Mouse (Mus musculus) left cerebral cortex, postnatal 25 days (tissue): Measurements from ENCODE around the gene Mrpl53. TPM values are rescaled to one million over a fixed set of nuclear protein-coding genes. Genes with fewer than 3 reads are reported as not detected.
A peak's percentile ranks its signal among the peaks of the same experiment; 100 is the strongest.

Source experiments
- DNase-seq, 2 experiments: peaks; one replicate each; pipeline ENCODE4 v3.0.0; 2022; ENCODE audit warnings: low spot score in 2 of 2, mixed read lengths in 1 of 2
- intact Hi-C: fragments of 180-260 bp; cut with DNase I; formaldehyde crosslinking; loops from one replicate; pipeline ENCODE4 v1.15.1; 2025
- total RNA-seq, 2 experiments: library from RNA; stranded (reverse); gene quantifications; 2 replicates each; pipeline ENCODE4 v1.2.3; 2021

The Mrpl53 gene
- total RNA-seq, 2 experiments from 2014 or later = 60.3 to 66.6 TPM

DNA sequence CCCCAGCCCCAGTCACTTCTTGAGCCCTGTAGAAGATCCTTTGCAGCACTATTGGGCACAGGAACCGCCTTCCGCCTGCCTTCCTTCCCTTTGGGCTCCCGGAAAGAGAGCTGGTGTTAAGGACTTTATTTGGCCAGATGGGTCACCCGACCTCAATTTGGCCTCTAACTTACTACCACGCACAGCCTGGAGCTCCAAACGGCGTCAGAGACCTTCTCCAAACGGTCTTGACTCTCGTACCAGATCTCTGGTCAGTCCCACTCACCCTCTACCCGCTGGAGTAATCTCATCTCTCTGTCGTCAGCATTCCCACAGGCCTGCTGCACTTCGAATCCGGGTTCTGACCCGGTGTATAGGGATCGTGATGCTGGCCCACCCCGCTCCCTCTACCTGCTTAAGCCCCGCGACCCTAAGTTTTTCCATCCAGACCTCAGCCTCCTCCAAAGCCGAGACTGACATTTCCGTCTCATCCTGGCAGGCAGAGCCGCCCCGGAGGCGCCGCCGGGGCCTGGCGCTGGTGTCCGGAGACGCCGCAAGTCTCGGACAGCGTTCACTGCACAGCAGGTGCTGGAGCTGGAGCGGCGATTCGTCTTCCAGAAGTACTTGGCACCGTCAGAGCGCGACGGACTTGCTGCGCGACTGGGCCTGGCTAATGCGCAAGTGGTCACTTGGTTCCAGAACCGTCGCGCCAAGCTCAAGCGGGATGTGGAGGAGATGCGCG is 21.5 kb upstream of the Mrpl53 start:
- intact Hi-C loops = no loop called here
- no peak for DNase-seq

DNA sequence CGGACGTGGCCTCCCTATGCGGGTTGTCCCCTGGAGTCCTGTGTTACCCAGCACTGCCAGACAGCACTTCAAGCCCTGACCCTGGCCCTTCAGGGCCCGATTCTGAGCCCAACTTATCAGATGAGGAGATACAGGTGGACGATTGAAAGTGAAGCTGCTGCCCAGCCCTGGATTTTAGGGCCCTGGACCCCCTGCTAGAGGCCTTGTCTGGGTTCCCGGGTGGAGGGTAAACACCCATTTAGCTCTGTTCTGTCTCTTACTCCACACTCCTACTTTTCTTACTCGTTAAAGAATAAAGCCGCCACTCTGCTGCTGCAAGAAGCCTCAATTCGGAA is 20.9 kb upstream of the Mrpl53 start:
- intact Hi-C loops = no loop called here
- no peak for DNase-seq

- intact Hi-C loops = no loop called here
Measured at GRCm38 (mm10) chr6:83092416-83093127, 16.3 kb upstream of the Mrpl53 start.

GRCm38 (mm10) chr6:83095968-83096367 is 12.9 kb upstream of the Mrpl53 start:
- intact Hi-C loops = no loop called here
- DNase-seq = no peak

More at GRCm38 (mm10) chr6:83092416-83093127, 16.3 kb upstream of the Mrpl53 start:
- DNase-seq = no peak

GRCm38 (mm10) chr6:83098411-83098810 is 10.4 kb upstream of the Mrpl53 start:
- intact Hi-C loops = no loop called here
- no peak for DNase-seq

- intact Hi-C loops = loop anchor here (1.0 to 10.0 kb wide), 3 partner anchors 23 to 187 kb away; no protein-coding TSS in a partner anchor
- peak; percentile 89 to 94 for DNase-seq
Measured at GRCm38 (mm10) chr6:83101316-83101687, 7.5 kb upstream of the Mrpl53 start, which contains the start of the genes Ccdc142 and Gm42688. TSS of gene Ccdc142 (plus strand) at chr6:83101601. TSS of gene Gm42688 (plus strand) at chr6:83101617.

DNA sequence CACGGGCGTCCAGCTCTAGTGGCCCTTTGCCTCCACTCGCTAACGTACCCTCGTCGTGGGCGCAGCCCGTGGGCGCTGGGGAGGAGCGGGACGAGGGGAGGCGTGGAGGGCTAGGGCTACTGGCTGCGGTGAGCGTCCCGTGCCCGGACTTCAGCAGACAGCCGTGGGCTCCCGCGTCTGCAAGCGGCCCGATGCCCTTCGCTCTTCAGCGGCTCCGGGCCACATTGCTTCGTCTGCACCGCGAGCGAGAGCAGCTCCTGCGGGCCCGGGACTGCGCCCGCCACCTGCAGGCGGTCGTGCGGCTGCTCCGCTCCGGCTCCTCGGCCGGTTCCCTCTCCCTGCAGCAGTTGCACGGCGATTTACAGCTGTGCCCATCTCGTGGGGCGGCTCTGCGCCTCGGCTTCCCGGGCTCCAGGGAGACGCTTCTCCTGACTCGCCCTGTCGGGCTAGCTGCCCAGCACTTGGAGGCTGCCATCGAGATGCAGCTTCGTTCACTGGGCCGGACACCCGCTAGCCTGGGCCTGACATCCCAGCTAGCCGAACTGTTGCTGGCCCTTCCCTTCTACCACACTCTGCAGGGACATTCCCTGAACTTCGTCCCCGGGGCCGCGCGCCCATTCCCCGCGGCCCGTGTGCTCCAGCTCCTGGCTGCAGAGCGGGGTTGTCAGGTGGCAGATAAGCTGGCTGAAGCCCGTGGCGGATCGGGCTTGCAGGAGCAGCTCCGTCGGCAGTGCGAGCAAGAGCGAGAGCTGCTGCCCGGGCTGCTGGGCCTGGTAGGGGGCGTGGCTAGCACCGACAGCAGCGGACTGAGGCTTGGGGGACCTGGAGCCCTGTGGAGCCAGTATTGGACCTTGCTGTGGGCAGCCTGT is 6.9 kb upstream of the Mrpl53 start:
- DNase-seq = peak; percentile 60 to 71
- intact Hi-C loops = loop anchor here (1.0 to 10.0 kb wide), 4 partner anchors 24 to 187 kb away; partner anchors contain the start of gene Aup1

- intact Hi-C loops = loop anchor here (10.0 kb wide), 1 partner anchor 188 kb away; no protein-coding TSS in a partner anchor
- no peak for DNase-seq
Measured at GRCm38 (mm10) chr6:83103130-83103650, 5.7 kb upstream of the Mrpl53 start.

DNA sequence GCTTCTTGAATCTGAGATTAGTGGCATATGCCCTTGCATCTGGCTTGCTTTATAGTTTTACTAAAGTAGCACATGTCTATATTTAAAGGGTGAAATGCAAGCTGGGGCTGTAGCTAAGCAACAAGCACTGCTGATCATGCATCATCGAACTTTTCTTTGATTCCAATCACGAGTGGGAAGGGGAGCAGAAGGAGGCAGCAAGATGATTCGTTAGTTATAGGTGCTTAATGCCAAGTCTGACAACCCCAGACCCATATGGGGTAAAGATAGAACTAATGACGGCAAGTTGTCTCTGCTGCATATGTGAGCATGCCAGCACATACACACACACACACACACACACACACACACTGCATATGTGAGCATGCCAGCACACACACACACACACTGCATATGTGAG is 4.7 kb upstream of the Mrpl53 start:
- intact Hi-C loops = loop anchor here (10.0 kb wide), 1 partner anchor 189 kb away; no protein-coding TSS in a partner anchor
- DNase-seq = peak; percentile 27 to 75

- DNase-seq = peak; percentile 42 to 67
- intact Hi-C loops = loop anchor here (10.0 kb wide), 1 partner anchor 193 kb away; no protein-coding TSS in a partner anchor
Measured at GRCm38 (mm10) chr6:83107566-83108400, 1.1 kb upstream of the Mrpl53 start.

DNA sequence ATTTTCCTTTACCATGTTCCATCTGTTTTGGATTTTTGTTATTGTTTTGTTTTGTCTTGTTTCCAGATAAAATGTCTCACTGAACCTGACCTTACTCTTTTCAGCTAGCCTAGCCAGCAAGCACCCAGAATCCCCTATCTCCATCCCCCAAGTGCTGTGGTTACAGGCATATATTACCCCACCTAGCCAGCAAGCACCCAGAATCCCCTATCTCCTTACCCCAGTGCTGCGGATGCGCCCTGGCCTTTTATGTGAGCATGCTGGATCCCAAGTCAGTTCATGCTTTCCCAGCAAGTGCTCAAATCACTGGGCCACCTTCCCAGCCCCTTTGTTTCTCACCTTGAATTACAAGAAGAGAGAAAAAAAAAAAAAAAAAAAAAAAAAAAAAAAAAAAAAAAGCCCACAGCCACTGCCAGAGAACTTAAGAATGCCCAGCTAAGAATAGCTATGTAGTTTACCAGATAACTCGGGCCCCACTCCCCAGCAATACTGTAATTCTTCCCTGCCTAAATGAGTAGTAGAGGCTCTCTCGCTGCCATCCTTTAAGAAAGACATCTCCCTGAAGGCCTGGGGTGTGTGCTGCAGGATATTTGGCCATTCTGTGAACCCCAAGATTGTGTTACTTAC is 2.8 kb downstream of the Mrpl53 start:
- no peak for DNase-seq
- intact Hi-C loops = no loop called here

DNA sequence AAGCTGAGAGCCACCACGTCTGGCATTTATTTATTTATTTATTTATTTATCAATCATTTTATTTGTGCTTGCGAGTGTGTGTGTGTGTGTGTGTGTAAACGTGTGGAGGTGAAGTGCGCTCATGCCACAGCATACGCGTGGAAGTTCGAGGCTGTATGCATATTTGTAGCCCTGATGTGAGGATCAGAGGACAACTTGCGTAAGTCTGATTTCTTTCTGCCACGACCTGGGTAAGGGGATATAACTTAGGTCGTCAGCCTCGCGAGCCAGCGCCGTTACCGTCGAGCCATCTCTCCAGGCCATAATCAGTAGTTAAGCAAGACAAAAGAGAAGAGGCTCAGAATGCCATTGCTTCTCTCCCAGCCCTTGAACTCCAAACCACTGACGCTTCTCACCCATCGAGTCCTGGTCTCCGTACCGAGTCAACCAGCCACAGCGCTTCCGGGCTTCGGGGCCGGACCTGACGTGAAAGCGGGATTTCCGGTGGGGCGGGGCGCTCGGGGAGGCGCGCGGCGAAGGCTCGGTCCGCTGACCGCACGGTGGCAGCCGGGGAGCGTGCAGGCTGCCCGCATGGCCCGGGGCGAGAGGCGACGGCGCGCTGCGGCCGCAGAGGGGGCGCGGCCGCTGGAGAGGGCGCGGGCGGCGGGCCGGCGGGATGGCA is 6.3 kb downstream of the Mrpl53 start, which contains the start of gene Mogs:
Gene Mogs, plus strand, starts transcription at position 486 of the 661 bp plus-strand sequence.
- DNase-seq = peak; percentile 91 to 94
- intact Hi-C loops = loop anchor here (2.0 kb wide), 1 partner anchor 44 kb away; no protein-coding TSS in a partner anchor

GRCm38 (mm10) chr6:83115682-83116372 is 7.0 kb downstream of the Mrpl53 start:
- no peak for DNase-seq
- intact Hi-C loops = loop anchor here (2.0 kb wide), 1 partner anchor 43 kb away; no protein-coding TSS in a partner anchor

GRCm38 (mm10) chr6:83116373-83117164 is 7.7 kb downstream of the Mrpl53 start:
- intact Hi-C loops = no loop called here
- DNase-seq = no peak

GRCm38 (mm10) chr6:83117165-83117438 is 8.3 kb downstream of the Mrpl53 start:
- intact Hi-C loops = no loop called here
- DNase-seq = no peak

DNA sequence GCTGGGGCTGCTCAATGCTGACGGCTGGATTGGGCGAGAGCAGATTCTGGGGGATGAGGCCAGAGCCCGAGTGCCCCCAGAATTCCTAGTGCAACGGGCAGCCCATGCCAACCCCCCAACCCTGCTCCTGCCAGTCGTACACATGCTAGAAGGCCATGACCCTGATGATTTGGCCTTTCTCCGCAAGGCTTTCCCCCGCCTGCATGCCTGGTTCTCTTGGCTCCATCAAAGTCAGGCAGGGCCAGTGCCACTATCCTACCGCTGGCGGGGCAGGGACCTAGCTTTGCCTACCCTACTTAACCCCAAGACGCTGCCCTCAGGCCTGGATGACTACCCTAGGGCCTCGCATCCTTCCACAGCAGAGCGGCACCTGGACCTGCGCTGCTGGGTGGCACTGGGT is 8.8 kb downstream of the Mrpl53 start:
- intact Hi-C loops = no loop called here
- DNase-seq = no peak
